Comparison of ENCODE assay signal across 8 mouse cellular contexts in the genomic region with DNA sequence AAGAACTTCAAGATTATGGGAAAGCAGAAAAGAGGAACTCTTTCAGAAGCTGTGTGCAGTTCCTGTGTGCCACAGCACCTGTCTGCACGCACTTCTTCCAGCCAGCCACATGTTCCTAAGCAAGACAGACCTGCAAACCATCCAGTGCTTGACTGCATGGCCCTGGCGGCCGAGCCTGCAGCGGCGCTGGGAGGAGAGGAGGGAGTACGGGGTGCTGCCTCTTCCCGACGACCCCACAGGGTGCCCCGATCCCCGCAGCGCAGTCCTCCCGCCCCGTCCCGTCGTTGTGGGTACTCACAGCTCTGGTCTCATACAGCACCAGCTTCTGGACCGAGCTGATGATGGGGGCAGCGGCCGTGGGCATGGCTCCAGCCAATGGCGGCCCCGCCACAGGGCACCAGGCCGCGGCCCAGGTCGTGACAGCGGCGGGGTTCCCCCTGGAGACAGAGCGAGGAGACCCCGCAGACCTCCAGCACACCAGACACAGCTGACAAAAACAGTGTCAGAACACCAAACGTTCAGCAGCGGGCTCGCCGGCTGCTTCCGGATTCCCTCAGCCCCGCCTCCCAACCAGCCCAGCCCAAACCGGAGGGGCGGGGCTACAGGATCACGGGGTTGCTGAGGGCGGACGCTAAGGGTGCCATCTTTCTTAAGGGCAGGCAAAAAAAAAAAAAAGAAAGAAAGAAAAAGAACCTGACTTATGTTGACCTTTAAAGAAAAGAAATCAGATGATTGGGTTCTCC. TPM values are rescaled to one million over a fixed set of nuclear protein-coding genes. Genes with fewer than 3 reads are reported as not detected.
DNase-seq lines count a peak whose midpoint lies in the region; ATAC-seq lines count a peak whose summit lies in the region.

A gene (minus strand): TSS at position 572 of the 743 bp plus-strand sequence.

- intact Hi-C loops in gastrocnemius, postnatal 14 days (cut with DNase I; ENCODE audit: low total_unique reads) = loop anchor here (10.0 kb wide), 1 partner anchor 202 kb away; no protein-coding TSS in a partner anchor
- intact Hi-C loops in left cerebral cortex, postnatal 14 days (cut with DNase I) = loop anchor here (10.0 kb wide), 2 partner anchors 92 to 202 kb away; no protein-coding TSS in a partner anchor

- peak; percentile 91 for DNase-seq in adipocyte (ENCODE audit: low spot score)
- DNase-seq in embryo, embryonic 10 days (ENCODE audit: low spot score) = peak; percentile 92
- peak; percentile 89 for DNase-seq in gastrocnemius, postnatal 14 days
- DNase-seq in left cerebral cortex, postnatal 14 days (ENCODE audit: low spot score in 2 of 2) = peak; percentile 87 to 91
- DNase-seq in mesoderm, embryonic 11.5 days (ENCODE audit: low read depth, low spot score) = peak; percentile 93
- peak; percentile 66 to 69 for DNase-seq in right cerebral cortex, postnatal 36 days (ENCODE audit: low spot score in 2 of 2)
- DNase-seq in yolk sac, embryonic 10.5 days (ENCODE audit: low spot score) = peak; percentile 83

- peak; percentile 90 for ATAC-seq in inflammation-experienced regulatory T-cells, adult 6 months

RNA-seq across cellular contexts. Expression of the gene that starts here (rescaled TPM):
- total RNA-seq in gastrocnemius, postnatal 14 days (2021) = 1 to 10 TPM; 6.0 to 7.0 TPM
- polyA plus RNA-seq in inflammation-experienced regulatory T-cells, adult 6 months (2017; shearing (Covaris generic)) = 10 to 100 TPM in 2 of 3 experiments, 1 to 10 TPM in 1; 8.1 to 12.7 (median 10.9) TPM
- total RNA-seq in left cerebral cortex, postnatal 14 days (2021) = 10 to 100 TPM; 30.1 to 31.5 TPM

Comparison
In these comparisons a context has a peak if more than half of its experiments do, and no peak if none do; other contexts are left out.
1. Peak in every context shown above with its lines: DNase-seq and ATAC-seq.